Mouse (Mus musculus) cerebellum, adult 18-20 months (tissue): ENCODE data around the gene Rac2.

Experiments
- DNase-seq, 2 experiments: peaks; one replicate each; pipeline ENCODE4 v3.0.0; 2021

Rac2 gene

GRCm38 (mm10) chr15:78518221-78518620 lies 54.4 kb downstream of the Rac2 start:
- DNase-seq: no peak

DNA sequence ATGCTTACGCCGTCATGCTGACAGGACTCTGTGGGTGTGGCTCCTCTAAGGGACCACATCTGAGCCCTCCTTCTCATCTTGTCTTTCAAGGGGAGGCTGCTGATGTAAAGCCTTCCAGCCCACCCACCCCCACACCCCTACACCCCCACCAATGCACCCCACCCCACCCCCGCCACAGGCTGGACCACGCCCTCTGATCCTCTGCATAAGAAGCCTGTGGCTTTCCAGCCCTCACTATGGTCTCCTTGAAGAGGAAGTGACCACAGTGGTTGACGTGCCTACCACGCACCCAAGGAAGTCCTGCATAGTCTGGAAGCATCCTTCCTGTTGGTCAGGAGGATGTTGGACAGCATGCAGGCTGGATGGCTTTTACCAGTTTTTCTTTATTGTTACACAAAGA lies 56.8 kb downstream of the Rac2 start:
- DNase-seq: no peak

- peak; percentile 82 to 87 for DNase-seq
Measured at GRCm38 (mm10) chr15:78514393-78515146, 58.0 kb downstream of the Rac2 start.

GRCm38 (mm10) chr15:78513019-78513418 lies 59.6 kb downstream of the Rac2 start:
- no peak for DNase-seq

- DNase-seq: no peak
Measured at GRCm38 (mm10) chr15:78511951-78512350, 60.6 kb downstream of the Rac2 start.

DNA sequence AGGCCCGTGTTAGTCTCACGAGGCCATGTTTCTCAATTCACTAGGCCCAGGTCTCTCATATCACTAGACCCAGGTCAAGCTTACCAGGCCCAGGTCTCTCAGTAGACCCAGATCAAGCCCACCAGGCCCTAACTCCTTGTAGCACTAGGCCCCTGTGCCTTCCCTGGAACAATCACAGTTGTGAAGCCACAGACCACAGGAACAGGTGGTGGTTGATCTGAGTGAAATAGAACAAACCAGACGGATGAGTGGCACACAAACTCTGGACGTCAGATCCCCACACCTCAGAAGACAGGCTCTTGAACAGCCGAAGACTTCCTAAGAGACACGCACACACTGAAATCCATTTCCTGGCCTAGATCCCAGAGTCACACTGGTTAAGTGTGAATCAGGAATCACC lies 61.8 kb downstream of the Rac2 start:
- DNase-seq: no peak

DNA sequence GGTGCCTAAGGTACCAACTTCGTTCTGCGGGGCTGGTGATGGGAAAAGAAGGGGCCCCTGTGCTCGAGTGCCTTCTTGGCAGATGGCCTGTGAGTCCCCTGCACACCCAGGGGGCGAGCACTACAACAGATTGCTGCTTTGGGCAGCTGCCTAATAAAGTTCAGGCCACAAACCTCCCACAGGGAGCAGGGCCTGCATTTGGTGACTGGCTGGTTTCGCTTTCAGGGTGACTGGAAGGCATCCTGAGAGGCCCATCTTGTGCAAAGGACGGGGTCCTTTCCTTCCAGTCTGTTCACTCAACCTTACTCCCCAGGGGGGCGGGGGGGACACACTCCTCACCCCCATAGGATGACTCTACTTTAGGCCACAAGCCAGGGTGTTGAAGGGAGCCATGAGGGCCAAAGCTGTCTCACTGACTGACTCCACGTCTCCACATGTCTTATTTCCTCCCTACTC lies 62.4 kb downstream of the Rac2 start:
- DNase-seq: no peak

- no peak for DNase-seq
Measured at GRCm38 (mm10) chr15:78509297-78509899, 63.2 kb downstream of the Rac2 start.
